Mouse (Mus musculus): ENCODE data around the gene C4b.
"Not testable (repeated sequence)": the region's sequence is repeated elsewhere in the genome, so short reads cannot be mapped to it uniquely, and the experiment has no call there.

The C4b gene

GRCm38 (mm10) chr17:34706476-34706875 is 37.2 kb downstream of the C4b start:
- DNase-seq (ENCODE audit: low spot score) = not testable (repeated sequence)

- DNase-seq (ENCODE audit: low spot score) = no peak
These were observed 43.0 kb downstream of the C4b start for GRCm38 (mm10) chr17:34700671-34701071.

GRCm38 (mm10) chr17:34699575-34700408 is 43.9 kb downstream of the C4b start:
- DNase-seq (ENCODE audit: low spot score) = no peak

GRCm38 (mm10) chr17:34692906-34693305 is 50.8 kb downstream of the C4b start:
- DNase-seq (ENCODE audit: low spot score) = no peak

- no peak for DNase-seq (ENCODE audit: low spot score)
These were observed 53.2 kb downstream of the C4b start for GRCm38 (mm10) chr17:34690458-34690857.

GRCm38 (mm10) chr17:34688889-34689288 is 54.8 kb downstream of the C4b start:
- DNase-seq (ENCODE audit: low spot score) = no peak

GRCm38 (mm10) chr17:34685120-34686110 is 58.3 kb downstream of the C4b start:
- no peak for DNase-seq (ENCODE audit: low spot score)

GRCm38 (mm10) chr17:34684253-34684893 is 59.3 kb downstream of the C4b start:
- DNase-seq (ENCODE audit: low spot score) = no peak

GRCm38 (mm10) chr17:34683686-34684220 is 59.9 kb downstream of the C4b start:
- no peak for DNase-seq (ENCODE audit: low spot score)

- DNase-seq (ENCODE audit: low spot score) = no peak
These were observed 60.5 kb downstream of the C4b start for GRCm38 (mm10) chr17:34683179-34683578.

- no peak for DNase-seq (ENCODE audit: low spot score)
These were observed 61.7 kb downstream of the C4b start for GRCm38 (mm10) chr17:34681881-34682536.

GRCm38 (mm10) chr17:34681132-34681571 is 62.5 kb downstream of the C4b start:
- DNase-seq (ENCODE audit: low spot score) = no peak

- DNase-seq (ENCODE audit: low spot score) = no peak
These were observed 63.1 kb downstream of the C4b start for GRCm38 (mm10) chr17:34680621-34681020.

- DNase-seq (ENCODE audit: low spot score) = no peak
These were observed 63.5 kb downstream of the C4b start for GRCm38 (mm10) chr17:34680191-34680590.

All from retina, embryonic 14.5 days (tissue).